Mouse (Mus musculus): ENCODE measurements around the gene Sptb.

- TF ChIP-seq POLR2A (IDR thresholded peaks at IDR 0.05; ENCODE audit: borderline replicate concordance, low read depth, low read length) (no peak), CTCF (IDR thresholded peaks at IDR 0.05; ENCODE audit: low read depth, low read length) (no peak)
Measured at GRCm38 (mm10) chr12:76545786-76546370, 164.5 kb downstream of the Sptb start.
